Mouse (Mus musculus) urinary bladder, adult 18-20 months (tissue): ENCODE data around the gene Tenm2.

Experiments
- DNase-seq, 2 experiments: peaks; one replicate each; pipeline ENCODE4 v3.0.0; 2022; ENCODE audit warnings: low spot score in 2 of 2, mixed read lengths in 2 of 2

Tenm2 gene

DNA sequence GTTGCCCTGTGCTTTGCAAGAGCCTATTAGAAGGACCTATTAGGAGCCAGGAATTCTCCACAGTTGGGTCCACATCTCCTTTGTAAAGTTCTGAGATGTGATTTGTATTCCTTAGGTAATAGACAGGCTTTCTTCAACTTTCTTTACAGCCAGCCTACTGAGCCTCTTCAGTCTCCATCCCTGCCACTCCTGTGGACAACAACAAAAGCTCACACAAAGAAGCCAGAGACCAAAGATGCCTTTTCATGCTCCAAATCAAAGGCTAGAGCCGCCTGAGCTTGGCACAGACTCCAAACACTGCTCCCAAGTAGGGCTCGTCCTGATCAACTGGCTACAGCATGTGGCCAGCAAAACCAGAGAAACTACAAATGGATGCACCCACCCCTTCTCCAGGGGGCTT, 333.5 kb downstream of the Tenm2 start:
- no peak for DNase-seq

DNA sequence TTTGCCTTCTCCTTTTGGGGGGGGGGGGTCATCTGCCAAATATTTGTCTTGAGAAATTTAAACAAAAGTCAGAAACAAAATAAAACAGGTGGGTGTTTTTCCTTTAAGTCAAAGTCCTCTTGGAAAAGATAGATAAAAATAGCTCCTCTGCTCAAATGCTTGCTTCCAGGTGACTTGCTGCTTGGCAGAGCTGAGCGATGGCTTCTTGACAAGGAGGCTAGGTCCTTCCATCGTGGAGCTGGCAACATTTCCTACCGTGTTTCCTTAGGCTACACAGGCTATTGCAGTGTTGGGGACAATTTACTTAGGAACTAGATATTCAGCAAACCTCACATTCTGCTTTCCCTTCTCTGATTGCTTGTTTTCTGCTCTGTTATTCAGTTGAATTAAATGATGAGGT, 342.7 kb downstream of the Tenm2 start:
- DNase-seq: no peak

DNA sequence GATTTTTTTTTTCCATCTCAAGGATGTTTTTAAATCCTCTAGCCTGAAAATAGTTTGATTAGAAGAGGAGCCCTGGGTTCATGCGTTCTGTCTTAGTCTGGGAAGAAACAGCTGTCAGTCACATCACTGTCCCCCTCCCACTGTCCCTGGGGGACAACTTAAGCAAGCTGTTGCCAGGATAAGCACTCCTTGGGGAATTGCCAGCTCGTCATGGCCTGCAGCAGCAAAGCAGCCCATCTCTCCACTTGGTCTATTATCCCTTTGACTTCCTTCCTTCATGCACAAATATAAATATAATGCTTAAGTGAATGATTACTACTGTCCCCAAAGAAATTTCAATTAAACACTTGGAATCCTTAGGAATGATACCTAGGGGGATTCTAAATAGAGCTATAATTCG, 344.7 kb downstream of the Tenm2 start:
- no peak for DNase-seq

DNA sequence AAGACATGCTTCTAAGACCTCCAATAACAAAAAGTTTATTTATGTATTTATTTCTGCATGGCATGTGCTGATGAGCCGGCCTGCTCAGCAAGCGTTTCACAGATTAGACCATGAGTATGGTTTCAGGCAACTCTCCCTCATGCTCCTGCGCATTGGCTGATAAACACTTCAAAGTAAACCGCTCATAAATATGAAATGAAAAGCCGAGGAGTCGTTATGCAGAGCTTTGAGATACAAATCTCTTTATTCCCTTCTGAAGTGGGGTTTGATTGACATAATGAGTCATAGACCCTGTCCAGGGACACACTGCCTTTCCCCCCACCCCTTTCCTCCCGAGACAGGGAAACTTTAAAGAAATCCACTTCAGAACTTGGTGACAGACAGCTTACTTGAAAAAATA, 348.3 kb downstream of the Tenm2 start:
- no peak for DNase-seq

DNA sequence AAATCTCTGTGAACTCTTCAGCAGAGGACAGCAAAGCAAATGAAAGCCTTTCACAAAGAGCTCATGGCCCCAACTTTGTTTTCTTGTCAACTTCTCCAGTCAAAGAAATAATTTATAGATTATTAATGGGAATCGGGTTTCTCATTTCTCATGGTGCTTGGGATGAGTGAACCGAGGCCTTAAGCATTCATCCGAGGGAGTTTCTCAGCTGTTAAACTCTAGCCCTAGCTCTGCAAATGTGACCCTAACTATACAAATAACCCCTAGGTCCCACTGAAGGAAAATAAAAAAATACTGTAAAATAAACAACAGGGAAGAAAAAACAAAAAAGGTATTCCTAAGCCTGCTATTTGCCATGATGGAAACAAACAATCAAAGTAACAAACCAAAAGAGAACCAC, 349.6 kb downstream of the Tenm2 start:
- no peak for DNase-seq

DNA sequence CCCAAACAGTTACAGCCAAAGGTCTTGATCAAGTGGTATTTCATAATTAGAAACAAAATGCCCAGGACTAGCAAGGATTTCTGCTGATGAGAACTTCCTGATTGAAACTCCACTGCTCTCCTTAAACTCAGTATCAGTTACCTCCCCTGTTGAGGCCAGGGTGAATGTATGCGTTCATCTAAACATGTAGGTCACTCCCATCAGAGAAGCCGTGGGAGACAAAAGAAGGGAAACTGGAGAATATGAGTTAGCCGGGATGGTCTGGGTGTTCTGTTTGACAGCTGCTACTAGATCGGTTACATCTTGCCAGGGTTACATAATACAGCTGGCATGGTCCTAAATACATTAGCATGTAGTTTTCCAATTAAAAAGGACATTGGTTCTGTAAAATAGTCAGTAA, 362.8 kb downstream of the Tenm2 start:
- DNase-seq: no peak

DNA sequence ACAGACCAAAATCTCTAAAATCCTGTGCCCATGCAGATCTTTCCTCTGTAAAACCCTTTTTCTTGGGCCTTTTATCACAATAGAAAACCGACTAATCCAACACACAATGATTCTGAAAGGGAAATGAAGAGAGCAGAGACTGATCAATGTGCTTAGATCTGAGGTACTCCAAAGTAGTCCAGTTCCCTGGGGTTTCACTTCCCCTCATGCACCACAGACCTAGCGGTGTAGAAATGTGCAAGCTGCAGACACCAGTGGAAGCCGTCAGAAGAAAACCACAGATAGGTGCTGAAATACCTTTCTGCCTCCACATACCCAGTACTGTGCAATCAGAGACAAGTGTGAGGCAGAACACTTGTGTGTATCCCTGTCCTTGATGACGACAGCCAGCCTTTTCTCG, 365.2 kb downstream of the Tenm2 start:
- no peak for DNase-seq

DNA sequence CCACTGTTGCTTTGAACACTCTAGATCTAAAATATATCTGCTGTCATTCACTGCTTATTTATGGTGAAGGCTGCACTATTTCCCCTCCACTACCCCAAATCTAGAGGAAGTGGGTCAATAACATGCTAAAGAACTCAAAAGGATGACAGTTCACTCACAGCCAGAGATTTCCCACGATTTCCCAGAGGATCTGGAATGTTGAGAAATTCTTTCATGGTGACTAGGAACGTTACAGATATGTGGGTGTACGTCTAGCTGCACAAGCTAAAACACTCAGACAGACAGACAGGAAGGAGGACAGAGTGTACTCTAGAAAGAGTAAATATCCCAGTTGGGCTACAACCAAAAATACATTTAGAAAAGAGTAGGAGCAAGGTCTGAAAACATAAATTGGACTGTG, 384.1 kb downstream of the Tenm2 start:
- DNase-seq: no peak

DNA sequence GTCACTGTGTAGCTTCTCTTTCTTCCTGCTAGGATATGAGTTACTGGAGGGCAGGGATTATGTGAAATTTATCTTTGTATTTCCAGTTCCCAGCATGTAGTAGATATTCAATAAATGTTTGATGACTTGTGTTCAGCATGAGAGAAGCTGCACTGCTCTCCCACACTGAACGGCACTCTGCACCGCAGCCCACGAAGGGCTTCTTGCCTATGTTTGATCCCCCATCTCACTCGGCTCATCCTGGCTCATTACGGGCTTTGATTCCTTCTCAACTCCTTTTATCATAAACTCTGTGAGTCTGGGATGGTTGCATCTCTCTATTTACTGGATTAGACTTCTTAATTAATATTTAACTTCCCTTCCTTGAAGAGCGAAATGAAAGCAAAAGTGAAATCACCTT, 388.3 kb downstream of the Tenm2 start:
- no peak for DNase-seq

DNA sequence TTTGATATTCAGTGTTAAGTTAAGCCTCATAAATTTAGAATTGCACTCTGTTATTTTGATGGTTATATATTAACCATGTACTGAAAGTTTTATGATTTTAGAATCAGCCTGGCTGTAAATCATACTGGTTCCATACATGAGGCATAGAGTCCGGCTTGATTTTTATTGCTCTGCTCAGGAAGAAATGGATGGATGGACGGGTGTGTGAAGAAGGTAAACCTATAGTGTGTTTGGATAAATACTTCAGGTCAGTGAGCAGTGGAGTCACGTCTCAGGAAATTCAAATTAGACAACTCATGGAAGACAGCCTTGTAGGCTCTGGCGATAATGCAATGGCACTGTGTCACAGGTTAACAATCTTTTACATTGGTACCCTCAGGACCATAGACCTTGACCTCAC, 402.9 kb downstream of the Tenm2 start:
- DNase-seq: no peak

DNA sequence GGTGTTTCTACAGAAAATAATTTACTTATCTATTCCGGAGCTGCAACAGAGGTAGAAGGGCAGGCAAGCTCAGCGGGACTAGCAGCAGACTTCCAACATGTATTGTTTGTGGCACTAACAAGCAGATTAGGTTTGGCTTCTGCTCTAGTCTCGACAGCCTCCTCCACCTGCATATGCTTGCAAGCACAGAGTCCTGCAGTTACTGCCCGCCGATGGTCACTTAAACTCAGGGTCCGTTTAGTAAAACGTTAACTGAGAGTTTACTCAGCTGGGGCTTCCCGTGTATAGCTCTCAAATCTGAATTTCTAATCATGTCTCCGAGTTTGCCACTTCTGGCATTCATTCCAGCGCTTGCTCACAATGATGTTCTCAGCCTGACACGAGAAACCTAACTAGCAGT, 404.3 kb downstream of the Tenm2 start:
- no peak for DNase-seq

DNA sequence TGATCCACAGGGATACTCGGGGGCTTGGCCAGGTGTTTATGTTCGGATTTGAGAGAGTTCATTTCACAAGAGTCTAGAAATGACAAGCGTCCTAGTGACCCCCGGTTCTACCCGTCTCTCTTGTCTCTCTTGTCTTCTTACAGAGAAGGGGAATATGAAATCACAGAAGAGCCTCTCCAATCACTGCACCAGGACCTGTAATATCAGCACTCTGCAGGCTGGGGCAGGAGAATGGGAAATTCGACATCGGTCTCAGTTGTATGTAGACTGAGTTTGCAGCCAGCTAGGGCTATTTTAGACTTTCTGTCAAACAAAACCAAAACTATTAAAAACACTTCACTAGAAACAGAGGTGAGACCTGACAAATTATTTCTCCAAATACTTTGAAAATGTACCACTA, 411.1 kb downstream of the Tenm2 start:
- no peak for DNase-seq

DNA sequence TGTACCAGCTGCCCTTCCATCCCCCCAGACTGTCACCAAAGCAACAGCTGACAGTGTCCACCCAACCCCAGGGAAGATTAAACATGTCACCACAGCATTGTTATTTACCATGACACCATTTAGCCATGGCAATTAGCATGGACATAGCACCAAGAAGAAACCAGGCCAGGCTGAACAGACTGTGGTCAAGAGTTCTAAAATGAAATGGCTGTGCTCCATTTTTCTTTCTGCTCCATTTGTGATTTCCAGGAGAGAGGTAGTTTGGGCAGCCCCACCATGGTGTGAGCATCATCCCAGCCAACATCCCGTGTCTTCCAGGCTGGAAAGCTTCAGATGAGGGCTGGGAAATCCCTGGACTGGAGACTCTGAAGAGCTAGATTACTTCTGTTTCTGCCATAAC, 431.1 kb downstream of the Tenm2 start:
- no peak for DNase-seq

DNA sequence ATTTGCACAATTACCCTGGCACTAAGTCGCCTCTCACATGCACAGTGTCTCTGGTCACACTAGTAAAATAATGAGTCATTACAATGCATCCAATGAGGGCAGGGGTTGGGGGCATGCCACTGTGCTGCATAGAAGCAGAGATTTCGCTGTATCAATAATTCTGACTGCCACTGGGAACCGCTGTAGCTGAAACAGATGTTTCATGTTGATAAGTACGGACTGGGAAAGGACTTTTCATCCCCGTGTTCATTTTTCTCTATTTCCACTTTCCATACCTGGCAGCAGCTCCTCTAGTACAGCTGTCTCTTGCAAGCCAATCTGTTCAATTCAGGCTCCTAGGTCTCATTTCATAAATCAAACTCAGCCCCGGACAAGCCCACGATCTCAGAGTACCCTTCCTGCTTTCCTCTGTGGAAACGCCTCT, 433.5 kb downstream of the Tenm2 start:
- no peak for DNase-seq

DNA sequence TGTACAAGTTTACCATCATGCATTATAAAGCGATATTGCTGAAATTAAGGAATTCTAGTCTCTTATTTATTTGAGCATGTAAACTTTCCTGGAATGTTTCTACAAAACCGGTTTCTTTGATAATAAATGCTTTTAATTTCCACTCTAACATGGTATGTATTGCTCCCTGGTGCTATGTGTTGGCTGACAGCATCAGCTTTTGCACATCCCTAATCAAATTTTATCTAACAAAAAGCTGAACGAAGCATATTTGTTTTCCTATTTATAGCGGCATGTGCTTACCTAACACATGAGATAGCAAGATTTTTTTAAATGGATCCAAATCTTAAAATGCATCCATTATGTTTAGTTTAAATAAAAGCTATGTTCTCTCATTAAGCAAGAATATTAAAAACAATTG, 434.1 kb downstream of the Tenm2 start:
- DNase-seq: no peak

DNA sequence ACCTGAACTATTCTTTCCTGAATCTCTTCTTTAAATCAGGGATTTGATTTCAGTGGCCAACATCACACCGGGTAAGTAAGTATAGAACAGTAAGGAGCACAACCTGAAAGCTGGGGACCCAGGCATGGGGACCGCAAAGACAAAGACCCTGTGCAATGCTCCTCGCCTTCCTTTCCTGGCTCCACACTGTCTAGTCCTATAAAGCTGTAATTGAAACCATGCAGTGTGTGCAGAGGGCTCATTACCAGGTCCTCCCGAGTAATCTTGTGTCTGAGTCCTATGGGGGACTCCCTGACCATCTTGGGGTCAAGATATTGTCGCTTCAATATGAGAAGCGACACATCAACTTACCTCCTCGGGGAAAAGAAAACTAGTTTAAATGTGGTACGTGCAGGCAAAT, 436.4 kb downstream of the Tenm2 start:
- DNase-seq: no peak

DNA sequence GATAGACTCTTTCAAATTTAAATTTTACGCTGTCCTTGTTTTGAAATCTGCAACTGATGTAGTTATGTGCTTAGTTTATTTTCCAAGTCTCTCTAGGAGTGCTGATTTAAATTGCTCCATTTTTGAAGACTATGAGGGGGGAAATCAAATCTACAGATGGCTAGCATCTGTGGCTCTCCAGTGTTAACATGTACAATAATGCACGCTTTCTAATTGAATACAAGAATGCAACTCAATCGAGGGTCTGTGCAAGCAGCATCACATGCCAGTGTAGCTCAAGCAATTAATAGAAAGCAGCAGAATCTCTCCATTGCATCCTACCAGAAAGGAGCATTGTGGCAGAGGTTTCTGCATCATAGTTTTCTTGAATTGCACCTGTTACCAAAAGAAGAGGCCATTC, 477.8 kb downstream of the Tenm2 start:
- no peak for DNase-seq

DNA sequence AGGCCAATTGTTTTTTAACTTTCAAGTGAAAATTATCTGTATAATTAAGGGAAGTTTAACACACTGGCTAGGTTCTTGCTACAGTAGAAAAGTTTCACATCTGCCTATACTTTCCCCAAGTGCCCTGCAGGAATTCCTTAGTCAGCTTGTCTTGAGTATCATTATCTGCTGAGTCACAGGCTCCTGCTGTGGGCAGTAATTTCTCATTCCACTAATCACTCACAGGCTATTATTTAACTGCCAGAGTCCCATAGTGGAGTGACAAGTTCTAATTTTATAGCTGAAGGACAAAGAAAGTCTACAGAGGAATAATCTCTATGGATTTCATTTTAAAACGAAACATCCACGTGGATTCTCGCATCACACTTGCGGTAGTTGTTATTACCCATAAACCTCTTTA, 489.5 kb downstream of the Tenm2 start:
- no peak for DNase-seq

DNA sequence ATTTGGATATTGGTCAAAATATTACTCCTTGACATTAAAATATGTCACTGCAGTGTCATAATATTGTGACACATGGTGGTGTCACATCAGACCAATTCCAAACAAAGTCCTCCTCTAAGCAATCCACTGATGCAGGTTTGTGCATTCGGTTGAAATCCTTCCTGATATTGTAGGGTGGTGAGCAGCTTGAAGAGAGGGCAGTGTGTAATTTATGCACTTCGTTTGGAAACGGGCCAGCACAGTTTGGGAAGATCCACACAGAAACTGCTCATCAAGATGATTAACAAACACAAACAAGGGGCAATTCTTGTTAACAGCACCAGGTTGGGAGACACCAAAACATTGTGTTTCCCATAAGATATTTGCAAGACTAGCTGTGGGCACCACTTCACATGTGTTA, 508.0 kb downstream of the Tenm2 start:
- no peak for DNase-seq

DNA sequence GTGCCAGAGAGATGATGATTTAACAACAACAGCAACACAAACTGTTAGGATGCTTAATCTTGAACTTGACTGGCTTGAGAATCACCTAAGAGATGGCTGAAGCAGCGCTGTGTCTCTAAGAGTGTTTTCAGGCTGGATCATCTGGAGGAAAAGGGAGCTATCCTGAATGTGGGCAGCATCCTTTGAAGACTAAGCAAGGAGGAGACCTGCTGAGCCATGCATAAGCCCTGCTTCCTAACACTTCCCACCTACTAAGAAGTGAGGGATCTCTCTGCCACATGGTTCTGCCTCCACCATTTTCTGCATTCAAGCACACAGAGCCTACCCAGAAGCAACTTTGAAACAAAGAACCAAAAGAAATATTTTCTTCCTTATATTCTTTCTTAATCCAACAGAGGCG, 532.9 kb downstream of the Tenm2 start:
- DNase-seq: no peak

DNA sequence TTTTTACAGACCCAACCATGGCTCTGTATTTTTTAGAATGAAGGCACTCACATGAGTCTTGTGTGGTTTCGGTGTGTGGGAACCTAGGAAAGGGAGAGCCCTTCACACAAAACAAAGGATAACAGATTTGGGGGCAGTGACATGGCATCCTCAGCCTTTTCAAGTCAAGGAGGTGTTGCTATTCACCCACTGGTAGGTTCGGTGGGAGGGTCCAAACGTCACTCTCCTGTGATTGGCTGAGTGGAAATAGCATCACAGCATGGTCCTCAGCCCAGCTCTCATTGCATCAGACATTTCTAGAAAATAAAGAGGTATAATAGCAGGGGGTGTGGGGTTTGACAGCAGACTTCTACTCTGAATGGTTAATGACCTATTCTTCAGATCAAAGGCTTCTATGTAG, 534.8 kb downstream of the Tenm2 start:
- no peak for DNase-seq

DNA sequence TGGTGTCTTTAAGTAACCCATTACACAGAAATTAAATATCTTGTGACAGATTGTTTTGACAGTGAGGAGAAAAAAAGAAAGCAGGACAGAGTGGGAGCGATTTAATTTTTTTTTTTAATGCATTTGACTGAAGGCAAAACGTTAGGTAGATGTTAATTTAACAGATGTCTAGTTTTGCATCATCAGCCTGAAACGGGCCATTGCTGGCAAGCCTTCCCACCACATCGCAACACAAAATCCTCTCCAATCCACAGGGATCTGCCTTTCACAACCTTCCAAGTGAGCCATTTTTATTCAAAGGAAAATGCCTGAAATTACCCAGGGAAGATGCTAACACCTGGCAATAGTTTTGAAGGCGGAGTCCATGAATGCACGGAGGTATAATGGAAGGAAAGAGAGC, 535.6 kb downstream of the Tenm2 start:
- DNase-seq: no peak

DNA sequence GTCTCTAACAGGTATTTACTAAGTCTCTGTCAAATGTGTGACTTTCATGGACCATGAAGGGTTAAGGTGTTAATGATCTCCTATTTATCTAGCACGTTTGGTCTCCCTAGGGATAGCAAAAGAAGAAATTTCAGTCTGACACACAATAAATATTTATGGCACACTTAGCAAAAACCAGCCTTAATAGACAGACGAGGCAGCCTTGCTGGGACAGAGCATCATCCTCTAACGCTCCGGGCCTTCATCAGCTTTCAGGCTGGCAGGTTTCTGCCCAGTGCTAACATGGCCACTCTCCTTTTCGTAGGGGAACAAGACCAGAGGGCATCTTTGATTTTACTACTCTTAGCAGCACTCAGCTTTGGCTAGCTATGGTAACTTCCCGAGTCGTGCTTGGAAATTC, 537.5 kb downstream of the Tenm2 start:
- DNase-seq: no peak

DNA sequence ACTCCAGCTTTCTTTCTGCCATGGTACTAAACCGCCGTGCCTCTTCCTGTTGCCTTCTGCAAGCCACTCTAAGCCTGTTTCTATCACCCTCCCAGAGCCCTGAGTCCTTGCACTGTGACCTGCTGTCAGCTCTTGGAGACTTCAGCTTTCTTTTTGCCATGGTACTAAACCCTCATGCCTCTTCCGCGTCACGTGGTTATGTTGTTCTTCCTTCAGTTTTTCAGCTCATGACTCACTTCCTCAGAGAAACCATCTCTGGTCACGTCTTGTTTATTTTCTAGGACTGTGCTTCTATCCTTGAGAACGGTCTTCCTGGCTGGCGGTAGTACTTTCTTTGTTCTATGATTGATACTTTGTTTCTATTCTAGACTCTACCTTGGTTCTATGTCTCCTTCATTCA, 537.9 kb downstream of the Tenm2 start:
- DNase-seq: no peak

DNA sequence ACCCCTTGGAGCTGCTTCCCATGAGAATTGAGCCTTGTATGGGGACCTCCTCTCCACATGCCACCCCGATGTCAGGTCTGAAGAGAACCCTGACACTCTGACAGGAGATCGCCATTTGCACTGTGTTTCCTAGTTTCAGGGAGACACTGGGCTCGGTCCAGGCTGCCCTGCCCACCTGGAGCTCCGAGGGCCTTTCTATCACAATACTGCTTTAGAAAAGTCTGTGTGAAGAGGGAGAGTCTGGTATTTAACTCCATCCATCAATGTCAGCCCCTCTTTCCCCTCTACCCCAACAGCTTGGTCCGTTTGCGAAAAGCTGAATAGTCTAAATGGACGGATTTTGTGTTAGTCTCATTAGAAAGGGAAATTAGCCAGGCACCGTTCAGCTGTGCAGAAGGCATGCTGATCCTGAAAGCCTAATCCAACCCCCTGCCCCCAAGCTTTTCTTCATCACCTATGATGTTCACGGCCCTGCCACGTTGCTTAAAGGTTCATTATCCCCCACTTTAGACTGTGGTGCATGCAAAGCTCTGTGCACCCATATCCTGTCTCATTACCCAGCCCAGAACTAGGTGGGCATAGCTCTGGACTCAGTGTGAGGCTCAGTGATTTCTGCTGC, 538.6 kb downstream of the Tenm2 start:
- DNase-seq: no peak
